Mouse (Mus musculus) brown adipose tissue, adult 24 weeks (tissue): ENCODE results near the gene Sh3pxd2b. TPM values are rescaled to one million over a fixed set of nuclear protein-coding genes. Genes with fewer than 3 reads are reported as not detected.
A peak's percentile ranks its signal among the peaks of the same experiment; 100 is the strongest.
"Not testable (repeated sequence)": the region's sequence is repeated elsewhere in the genome, so short reads cannot be mapped to it uniquely, and the experiment has no call there.

ENCODE experiments used
- H3K27ac ChIP-seq: fragments of 200-500 bp; replicated peaks from 2 replicates; pipeline ENCODE4 v1.5.1; 2012; ENCODE audit warnings: low read depth, mild to moderate bottlenecking, low read length
- H3K4me1 ChIP-seq: fragments of 200-500 bp; 2 replicates; pipeline ENCODE4 v1.6.1; 2012; ENCODE audit warnings: low read length, mixed read lengths; ENCODE audit not compliant: control insufficient read depth, insufficient read depth, insufficient read length
- H3K4me3 ChIP-seq: fragments of 200-500 bp; 2 replicates; pipeline ENCODE4 v1.5.1; 2012; ENCODE audit warnings: low read depth, mild to moderate bottlenecking, low read length, moderate library complexity; ENCODE audit not compliant: insufficient read depth
- polyA plus RNA-seq: library from polyadenylated mRNA; stranded (reverse); fragments of >200 nt; gene quantifications from 2 replicates; pipeline ENCODE4 v1.2.4, GENCODE M21; 2012; ENCODE audit not compliant: missing spikeins, insufficient read depth, insufficient read length

The Sh3pxd2b gene
- 3.4 and 5.6 TPM in 2 replicates for polyA plus RNA-seq

GRCm38 (mm10) chr11:32347607-32348432 lies at the start of gene Sh3pxd2b:
Sh3pxd2b (plus strand) TSS chr11:32347820.
- H3K27ac ChIP-seq, result peak within 1 kb of the TSS; percentile 49
- peaks cover 3% of the 10 kb centered on the region for H3K4me1 ChIP-seq
- H3K4me3 ChIP-seq, result peak within 1 kb of the TSS; percentile 88

- H3K4me1 ChIP-seq, result no peaks in the 10 kb centered on the region
- no peak overlapping the region for H3K4me3 ChIP-seq
- no peak overlapping the region for H3K27ac ChIP-seq
These were observed 49.6 kb upstream of the Sh3pxd2b start for GRCm38 (mm10) chr11:32297866-32298531.

GRCm38 (mm10) chr11:32298532-32298918 lies 49.1 kb upstream of the Sh3pxd2b start:
- no peak overlapping the region for H3K27ac ChIP-seq
- no peaks in the 10 kb centered on the region for H3K4me1 ChIP-seq
- no peak overlapping the region for H3K4me3 ChIP-seq

GRCm38 (mm10) chr11:32299865-32300264 lies 47.8 kb upstream of the Sh3pxd2b start, which contains the start of gene Hbq1a:
Hbq1a (plus strand) TSS chr11:32300069.
- not testable (repeated sequence) for H3K27ac ChIP-seq, H3K4me1 ChIP-seq, H3K4me3 ChIP-seq

DNA sequence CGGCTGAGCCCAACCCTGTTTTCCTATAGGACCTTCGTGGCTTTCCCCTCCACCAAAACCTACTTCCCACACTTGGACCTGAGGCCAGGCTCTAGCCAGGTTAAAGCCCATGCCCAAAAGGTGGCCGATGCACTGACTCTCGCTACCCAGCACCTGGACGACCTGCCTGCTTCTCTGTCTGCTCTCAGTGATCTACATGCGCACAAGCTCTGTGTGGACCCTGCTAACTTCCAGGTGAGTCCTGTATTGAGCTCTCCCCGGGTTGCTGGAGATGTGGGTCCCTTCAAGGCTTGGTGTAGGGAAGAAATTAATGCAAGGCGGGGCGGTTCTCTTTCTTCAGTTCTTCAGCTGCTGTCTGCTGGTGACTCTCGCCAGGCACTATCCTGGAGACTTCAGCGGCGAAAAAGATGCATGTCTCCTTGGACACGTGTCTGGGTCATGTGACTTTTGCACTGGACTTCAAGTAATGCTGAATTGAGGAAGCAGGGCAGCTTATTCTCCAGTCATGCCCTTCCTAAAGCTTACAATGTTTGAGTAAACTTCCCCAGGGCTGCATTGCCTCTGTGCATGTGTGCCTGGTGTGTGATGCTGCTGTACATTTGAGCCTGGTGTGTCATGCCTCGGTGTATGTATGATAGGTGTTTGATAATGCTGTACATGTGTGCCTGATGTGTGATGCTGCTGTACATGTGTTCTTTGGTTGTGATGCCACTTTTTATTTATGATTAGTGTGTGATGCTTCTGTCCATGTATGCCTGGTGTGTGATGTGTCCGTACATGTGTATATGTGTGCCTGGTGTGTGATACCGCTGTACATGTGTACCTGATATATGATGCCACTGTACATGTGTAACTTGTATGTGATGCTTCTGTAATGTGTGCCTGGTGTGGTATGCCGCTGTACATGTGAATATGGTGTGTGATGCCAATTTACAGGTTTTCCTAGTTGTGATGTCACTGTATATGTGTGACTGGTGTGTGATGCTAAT lies 47.0 kb upstream of the Sh3pxd2b start:
- H3K4me1 ChIP-seq, result no peaks in the 10 kb centered on the region
- no peak overlapping the region for H3K4me3 ChIP-seq
- H3K27ac ChIP-seq, result no peak overlapping the region

GRCm38 (mm10) chr11:32301506-32301905 lies 46.1 kb upstream of the Sh3pxd2b start:
- no peaks in the 10 kb centered on the region for H3K4me1 ChIP-seq
- no peak overlapping the region for H3K27ac ChIP-seq
- H3K4me3 ChIP-seq, result no peak overlapping the region

- Histone ChIP-seq H3K4me3 (no peak overlapping the region), H3K27ac (no peak overlapping the region)
These were observed 44.7 kb upstream of the Sh3pxd2b start for GRCm38 (mm10) chr11:32302824-32303419.

DNA sequence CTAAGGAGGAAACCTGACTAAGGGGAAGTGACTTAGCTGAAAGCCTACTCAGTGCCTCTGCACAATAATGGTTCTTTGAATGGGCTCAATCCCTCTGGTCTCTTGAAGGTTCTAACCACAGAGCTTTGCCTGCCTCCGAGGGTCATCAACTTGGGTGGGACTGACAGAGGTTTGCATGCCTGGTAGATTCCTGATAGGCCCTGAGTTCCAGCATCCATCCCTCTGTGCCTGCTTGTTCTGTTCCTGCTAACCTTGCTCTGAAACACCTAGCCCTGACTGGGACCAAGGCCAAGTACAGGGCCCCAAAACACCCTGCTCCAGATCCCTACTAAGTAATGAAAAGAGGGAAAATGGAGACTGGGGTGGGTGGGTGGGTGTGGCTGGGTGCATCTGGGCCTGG lies 44.2 kb upstream of the Sh3pxd2b start:
- Histone ChIP-seq H3K27ac (no peak overlapping the region), H3K4me1 (no peaks in the 10 kb centered on the region), H3K4me3 (no peak overlapping the region)

More at GRCm38 (mm10) chr11:32302824-32303419, 44.7 kb upstream of the Sh3pxd2b start:
- no peaks in the 10 kb centered on the region for H3K4me1 ChIP-seq

- Histone ChIP-seq H3K27ac (no peak overlapping the region), H3K4me3 (no peak overlapping the region), H3K4me1 (no peaks in the 10 kb centered on the region)
These were observed 40.6 kb upstream of the Sh3pxd2b start for GRCm38 (mm10) chr11:32307006-32307405.

DNA sequence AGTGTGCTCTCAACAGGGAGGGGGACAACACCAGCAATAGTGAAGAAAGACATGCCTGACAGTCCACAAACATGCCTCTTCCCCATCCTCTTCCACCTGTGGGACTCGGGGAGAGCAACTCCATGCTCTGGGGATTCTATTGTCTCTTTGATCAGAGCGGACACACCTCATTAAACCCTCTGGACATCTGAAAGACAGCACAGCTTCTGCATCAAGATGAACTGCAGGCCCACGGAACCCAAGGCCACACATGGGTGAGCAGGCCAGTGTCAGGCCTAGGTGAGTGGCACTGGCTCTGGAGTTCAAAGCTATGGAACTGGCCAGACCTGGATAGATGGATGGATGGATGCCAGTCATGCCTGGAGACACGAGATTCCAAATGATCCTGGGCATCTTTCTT lies 38.2 kb upstream of the Sh3pxd2b start:
- no peak overlapping the region for H3K4me3 ChIP-seq

DNA sequence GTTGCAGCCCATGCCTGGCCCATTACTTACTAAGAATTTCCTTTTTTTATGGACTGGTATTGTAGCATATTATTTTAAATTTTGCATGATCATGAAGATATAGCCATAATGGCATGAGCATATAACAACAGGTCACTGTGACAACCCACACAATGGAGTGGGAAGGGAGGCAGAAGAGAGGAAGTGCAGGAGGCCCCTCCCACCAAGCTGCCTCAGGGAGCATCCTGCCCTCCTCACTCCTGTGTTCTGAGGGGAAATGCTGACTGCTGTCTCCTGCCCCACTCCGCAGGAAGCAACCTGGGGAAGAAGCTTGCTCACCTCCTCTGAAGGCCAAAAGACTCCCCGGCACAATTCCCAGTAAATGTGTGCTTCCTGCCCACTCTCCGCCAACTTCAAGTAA lies 37.7 kb upstream of the Sh3pxd2b start:
- no peak overlapping the region for H3K4me3 ChIP-seq
- H3K4me1 ChIP-seq, result no peaks in the 10 kb centered on the region

More for the DNA sequence above, 38.2 kb upstream of the Sh3pxd2b start:
- Histone ChIP-seq H3K4me1 (no peaks in the 10 kb centered on the region), H3K27ac (no peak overlapping the region)

GRCm38 (mm10) chr11:32316009-32316408 lies 31.6 kb upstream of the Sh3pxd2b start:
- Histone ChIP-seq H3K4me3 (no peak overlapping the region), H3K27ac (no peak overlapping the region), H3K4me1 (no peaks in the 10 kb centered on the region)

More for the DNA sequence above, 37.7 kb upstream of the Sh3pxd2b start:
- H3K27ac ChIP-seq, result no peak overlapping the region

DNA sequence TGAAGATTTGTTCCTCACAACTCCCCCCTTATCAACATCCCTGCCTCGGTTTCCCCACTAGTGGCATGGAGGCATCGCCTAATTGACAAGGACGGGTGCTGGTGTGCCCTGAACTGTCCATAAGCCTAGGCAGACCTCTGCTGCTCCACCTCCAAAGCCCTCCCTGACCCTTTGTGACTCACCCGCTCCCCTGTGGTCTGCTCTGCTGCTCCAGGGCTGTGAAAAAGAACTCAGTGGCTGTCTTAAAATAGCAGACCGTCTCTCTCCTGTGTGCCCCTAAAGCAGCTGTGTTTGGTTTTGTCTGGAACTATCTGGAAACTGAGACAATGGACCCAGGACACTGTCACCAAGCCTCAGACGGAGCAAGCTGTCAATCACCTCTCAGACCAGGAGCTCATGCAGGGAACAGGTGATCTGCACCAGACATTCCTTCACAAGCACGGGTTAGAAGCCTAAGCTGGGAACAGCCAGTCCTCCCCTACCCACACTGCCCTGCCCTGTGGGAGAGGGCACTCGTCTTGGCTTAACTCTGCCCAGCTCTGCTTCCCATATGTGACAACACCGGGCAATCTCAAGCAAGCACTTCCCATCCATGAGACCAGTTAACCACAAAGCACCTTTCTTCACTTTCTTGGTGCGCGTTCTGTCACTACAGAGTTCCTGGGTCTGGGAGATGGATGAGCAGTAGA lies 27.0 kb upstream of the Sh3pxd2b start:
- Histone ChIP-seq H3K27ac (no peak overlapping the region), H3K4me3 (no peak overlapping the region), H3K4me1 (no peaks in the 10 kb centered on the region)

DNA sequence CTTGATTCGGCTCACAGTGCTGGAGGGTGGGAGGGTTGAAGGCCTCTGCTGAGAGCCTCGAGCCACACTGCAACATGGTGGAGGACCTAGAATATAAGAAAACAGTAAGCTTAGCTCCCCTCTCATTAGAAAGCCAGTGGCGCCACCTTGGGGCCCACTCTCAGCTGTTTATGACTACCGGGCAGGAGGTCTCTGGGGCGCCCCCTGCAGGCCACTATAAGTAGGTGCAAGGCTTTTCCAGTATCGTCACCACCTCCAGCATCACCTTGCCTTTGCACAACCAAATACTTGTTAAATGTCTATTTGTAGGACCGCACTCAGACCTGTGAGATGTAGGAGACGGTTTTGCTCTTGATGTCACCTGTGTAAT lies 26.4 kb upstream of the Sh3pxd2b start:
- Histone ChIP-seq H3K4me1 (no peaks in the 10 kb centered on the region), H3K27ac (no peak overlapping the region), H3K4me3 (no peak overlapping the region)
